Mouse (Mus musculus) urinary bladder, postnatal 14 days (tissue): ENCODE measurements around the gene Ctnnbl1.

Source experiments
- DNase-seq: peaks from one replicate; pipeline ENCODE4 v3.0.0; 2021; ENCODE audit warnings: low spot score

Gene Ctnnbl1

GRCm38 (mm10) chr2:157875111-157875510 lies 137.9 kb downstream of the Ctnnbl1 start:
- DNase-seq: no peak

- no peak for DNase-seq
These were observed 140.2 kb downstream of the Ctnnbl1 start for GRCm38 (mm10) chr2:157877394-157877793.

- DNase-seq: no peak
These were observed 140.8 kb downstream of the Ctnnbl1 start for GRCm38 (mm10) chr2:157877967-157878366.

GRCm38 (mm10) chr2:157881939-157882338 lies 144.7 kb downstream of the Ctnnbl1 start:
- DNase-seq: no peak

- no peak for DNase-seq
These were observed 150.2 kb downstream of the Ctnnbl1 start for GRCm38 (mm10) chr2:157887275-157888025.

GRCm38 (mm10) chr2:157891166-157891565 lies 154.0 kb downstream of the Ctnnbl1 start:
- DNase-seq: no peak

GRCm38 (mm10) chr2:157897131-157897530 lies 159.9 kb downstream of the Ctnnbl1 start:
- no peak for DNase-seq

- peak; percentile 86 for DNase-seq
These were observed 176.0 kb downstream of the Ctnnbl1 start for GRCm38 (mm10) chr2:157913204-157913636.

GRCm38 (mm10) chr2:157913705-157914104 lies 176.5 kb downstream of the Ctnnbl1 start:
- DNase-seq: no peak

GRCm38 (mm10) chr2:157914105-157914764 lies 177.0 kb downstream of the Ctnnbl1 start, which contains the start of gene Vstm2l:
TSS of gene Vstm2l (plus strand) at chr2:157914653.
- no peak for DNase-seq

GRCm38 (mm10) chr2:157914889-157915517 lies 177.8 kb downstream of the Ctnnbl1 start:
- DNase-seq: no peak

GRCm38 (mm10) chr2:157918529-157918928 lies 181.3 kb downstream of the Ctnnbl1 start:
- no peak for DNase-seq

- no peak for DNase-seq
These were observed 184.3 kb downstream of the Ctnnbl1 start for GRCm38 (mm10) chr2:157921551-157921950.

- DNase-seq: no peak
These were observed 186.2 kb downstream of the Ctnnbl1 start for GRCm38 (mm10) chr2:157923406-157923805.

GRCm38 (mm10) chr2:157924504-157924903 lies 187.3 kb downstream of the Ctnnbl1 start:
- no peak for DNase-seq

GRCm38 (mm10) chr2:157926502-157926901 lies 189.3 kb downstream of the Ctnnbl1 start:
- DNase-seq: no peak

GRCm38 (mm10) chr2:157926927-157927326 lies 189.7 kb downstream of the Ctnnbl1 start:
- DNase-seq: no peak

- DNase-seq: no peak
These were observed 190.2 kb downstream of the Ctnnbl1 start for GRCm38 (mm10) chr2:157927397-157927796.

- no peak for DNase-seq
These were observed 190.6 kb downstream of the Ctnnbl1 start for GRCm38 (mm10) chr2:157927815-157928214.

- no peak for DNase-seq
These were observed 195.5 kb downstream of the Ctnnbl1 start for GRCm38 (mm10) chr2:157932655-157933054.

- no peak for DNase-seq
These were observed 198.4 kb downstream of the Ctnnbl1 start for GRCm38 (mm10) chr2:157935444-157936171.

GRCm38 (mm10) chr2:157936676-157937075 lies 199.5 kb downstream of the Ctnnbl1 start:
- no peak for DNase-seq
